Mouse (Mus musculus) embryo, embryonic 10.5 days (tissue): Measurements from ENCODE around the gene Hs3st5.

Experiments
- DNase-seq: peaks from one replicate; pipeline ENCODE4 v3.0.0-alpha.2; 2015; ENCODE audit warnings: low spot score

Hs3st5 gene

DNA sequence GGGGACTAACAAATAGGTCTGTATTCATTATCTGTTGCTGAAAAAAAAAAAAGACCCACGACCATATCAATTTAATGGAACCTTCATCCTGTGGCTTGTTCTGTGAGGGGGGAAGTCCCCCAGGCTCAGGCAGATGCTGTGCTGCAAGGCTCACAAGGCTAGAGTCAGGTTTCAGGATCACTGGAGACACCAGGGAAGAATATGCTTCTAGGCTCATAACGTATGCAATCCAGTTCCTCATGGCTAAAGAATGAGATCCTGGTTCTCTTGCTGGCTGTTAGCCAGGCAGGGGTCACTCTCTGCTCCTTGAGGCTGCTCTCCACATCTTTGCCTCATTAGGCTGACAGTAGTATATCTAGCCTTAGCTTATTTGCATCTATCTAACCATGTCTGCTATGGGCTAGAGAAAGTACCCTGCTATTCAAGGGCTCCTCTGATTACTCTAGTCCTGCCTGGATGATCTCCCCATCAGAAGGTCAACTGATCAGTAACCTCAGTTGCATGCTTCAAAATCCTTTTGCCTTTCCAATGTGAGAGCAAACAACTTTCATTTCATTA, 294.4 kb downstream of the Hs3st5 start:
- peak; percentile 14 for DNase-seq

DNA sequence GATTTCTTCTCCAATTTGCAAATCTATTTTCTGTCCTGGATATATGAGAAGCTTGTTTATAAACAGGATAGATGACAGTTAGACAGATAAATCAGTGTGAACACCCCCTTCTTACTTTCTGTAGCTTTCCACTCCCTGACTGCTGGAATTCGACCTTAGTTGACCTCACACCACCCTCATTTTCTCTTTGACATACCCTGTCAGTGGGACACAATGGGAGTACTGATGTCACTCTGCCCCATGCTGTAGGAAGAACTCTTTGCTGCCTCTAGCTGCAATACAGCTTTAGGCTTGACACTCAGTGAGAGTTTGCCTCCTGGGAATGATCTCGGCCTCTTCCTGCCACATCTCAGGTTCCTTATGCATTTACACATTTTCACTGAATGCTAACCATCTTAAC, 297.1 kb downstream of the Hs3st5 start:
- peak; percentile 74 for DNase-seq

DNA sequence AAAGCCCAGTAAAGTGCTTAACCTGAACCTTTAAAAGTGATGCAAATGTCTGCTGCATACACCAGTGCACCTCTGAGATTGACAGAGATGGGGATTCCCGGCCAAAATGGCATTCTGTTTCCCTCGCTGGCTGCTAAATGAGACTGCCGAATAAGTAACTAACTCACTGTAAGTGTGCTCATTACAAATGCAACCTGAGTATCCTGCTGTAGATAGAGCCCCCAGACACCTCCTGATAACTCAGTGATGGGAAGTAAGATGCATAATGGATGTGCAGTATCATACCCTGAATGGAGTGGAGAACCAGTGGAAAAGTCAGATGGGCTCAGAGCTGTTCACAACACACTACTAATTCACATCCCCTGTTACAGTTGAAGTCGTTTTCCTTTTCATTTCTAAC, 298.7 kb downstream of the Hs3st5 start:
- DNase-seq, result no peak

DNA sequence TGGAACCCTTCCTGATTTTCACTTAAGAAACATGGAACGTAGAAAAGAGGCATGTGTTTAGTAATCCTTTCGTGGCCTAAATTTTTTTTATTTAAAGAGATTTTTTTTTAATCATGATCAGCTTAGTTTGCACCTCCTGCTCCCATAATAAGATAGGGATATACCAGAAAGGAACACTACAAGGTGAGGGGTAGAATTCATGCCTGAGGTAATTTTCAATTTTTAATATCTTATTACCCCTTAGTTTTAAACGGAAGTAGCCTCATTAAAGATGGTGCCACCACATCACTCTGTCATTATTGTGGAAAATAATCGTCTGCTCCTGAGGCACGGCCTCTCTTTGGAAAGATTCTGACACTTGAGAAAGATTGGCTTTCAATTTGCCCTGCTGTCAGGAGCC, 299.2 kb downstream of the Hs3st5 start:
- DNase-seq, result no peak

DNA sequence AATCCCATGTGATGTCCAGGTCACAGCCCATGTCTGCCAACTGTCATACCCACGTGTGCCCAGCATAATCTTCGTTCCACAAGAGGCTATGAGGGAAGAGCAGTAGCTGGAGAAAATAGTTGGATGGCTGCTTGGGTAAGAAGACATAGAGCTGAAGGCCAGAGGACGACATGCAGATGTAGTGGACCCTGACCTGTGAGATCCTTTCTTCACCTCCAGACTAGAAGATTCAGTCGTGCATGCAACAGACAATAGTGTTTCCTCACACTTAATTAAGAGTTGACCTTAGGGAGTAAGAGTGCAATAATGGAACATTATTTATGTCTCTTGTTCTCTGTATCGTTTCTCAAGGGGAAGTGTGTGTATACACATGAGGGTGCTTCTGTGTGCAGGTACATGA, 300.4 kb downstream of the Hs3st5 start:
- DNase-seq, result no peak

DNA sequence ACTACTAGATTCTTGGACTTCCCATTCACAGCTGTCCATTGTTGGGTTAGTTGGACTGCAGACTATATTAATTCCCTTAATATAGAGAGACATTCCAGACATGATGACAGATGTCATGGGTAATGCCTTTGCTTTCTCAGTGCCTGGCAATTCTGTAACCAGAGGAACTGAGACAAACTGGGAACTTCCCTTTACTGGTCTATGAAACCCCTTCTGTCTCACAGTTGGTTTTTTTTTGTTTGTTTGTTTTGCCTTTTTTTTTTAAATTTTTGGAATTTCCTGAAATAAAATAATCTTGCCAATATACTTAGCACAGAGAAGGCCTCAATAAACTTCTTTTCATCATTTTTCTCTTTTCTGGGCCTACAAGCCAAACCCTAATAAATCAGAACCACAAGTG, 312.3 kb downstream of the Hs3st5 start:
- no peak for DNase-seq

DNA sequence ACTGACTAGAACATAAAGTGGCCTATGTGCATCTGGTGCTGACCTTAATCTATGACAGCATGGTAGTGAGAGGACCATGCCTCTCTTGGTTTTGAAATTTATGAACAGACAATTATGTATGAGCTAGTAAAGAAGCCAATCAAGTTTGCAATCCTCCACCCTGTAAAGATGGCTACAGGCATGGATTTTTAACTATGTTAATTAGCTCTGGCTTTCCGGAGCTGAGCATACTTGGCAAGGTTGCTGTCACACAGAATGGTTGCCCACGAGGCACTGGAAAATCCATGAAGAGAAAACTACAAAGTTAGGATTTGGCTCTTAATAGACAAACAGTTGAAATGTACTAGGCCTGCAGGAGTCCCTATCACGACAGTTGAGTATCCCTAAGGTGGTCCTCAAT, 322.5 kb downstream of the Hs3st5 start:
- DNase-seq, result no peak

- DNase-seq, result no peak
Measured at GRCm38 (mm10) chr10:36832204-36832603, 325.6 kb downstream of the Hs3st5 start.

- peak; percentile 45 for DNase-seq
Measured at GRCm38 (mm10) chr10:36834224-36834623, 327.6 kb downstream of the Hs3st5 start.

GRCm38 (mm10) chr10:36835836-36836516, 329.4 kb downstream of the Hs3st5 start:
- DNase-seq, result no peak

DNA sequence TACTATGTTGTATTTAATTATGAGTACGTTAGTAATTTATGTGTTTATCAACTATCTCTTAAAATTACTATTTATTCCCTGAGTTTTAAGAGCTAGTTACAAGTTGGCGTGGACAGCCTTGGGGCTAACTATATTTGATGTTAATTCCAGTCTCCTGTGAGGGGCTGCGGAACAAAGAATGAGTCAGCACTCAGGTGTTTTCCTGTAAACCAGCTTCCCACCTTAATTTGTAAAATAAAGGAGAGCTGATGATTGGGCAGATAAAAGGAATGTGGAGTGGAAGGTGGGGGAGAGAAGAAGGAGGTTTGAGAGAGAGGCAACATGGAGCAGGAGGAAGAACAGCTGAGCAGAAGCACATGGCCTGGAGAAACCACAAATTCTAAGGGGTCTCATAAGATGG, 343.6 kb downstream of the Hs3st5 start:
- no peak for DNase-seq

GRCm38 (mm10) chr10:36862127-36862895, 355.7 kb downstream of the Hs3st5 start:
- no peak for DNase-seq
